Mouse (Mus musculus) hematopoietic stem cell, adult 5-6 weeks (primary cell): Measurements from ENCODE around the gene Clba1. TPM values are rescaled to one million over a fixed set of nuclear protein-coding genes. Genes with fewer than 3 reads are reported as not detected.

Experiments
- ATAC-seq, 2 experiments: fragments of 125-278 bp in 1 of 2; replicated peaks in 1 of 2; 2 replicates each; pipeline ENCODE4 v1.8.0; 2016 to 2017; ENCODE audit warnings: inconsistent platforms in 2 of 2, mild to moderate bottlenecking in 2 of 2, moderate number of reproducible peaks in 2 of 2, low read depth in 1 of 2, moderate TSS enrichment in 1 of 2; ENCODE audit not compliant: low FRiP score in 2 of 2, poor library complexity in 2 of 2, severe bottlenecking in 2 of 2, insufficient read depth in 1 of 2, low TSS enrichment in 1 of 2
- total RNA-seq: library from RNA; stranded (forward); fragments of 172-1452, 232-1000 nt; gene quantifications from 2 replicates; pipeline ENCODE4 v1.2.3, GENCODE M21; 2017

Clba1 gene
- 0.75 and 2.0 TPM in 2 replicates for total RNA-seq

DNA sequence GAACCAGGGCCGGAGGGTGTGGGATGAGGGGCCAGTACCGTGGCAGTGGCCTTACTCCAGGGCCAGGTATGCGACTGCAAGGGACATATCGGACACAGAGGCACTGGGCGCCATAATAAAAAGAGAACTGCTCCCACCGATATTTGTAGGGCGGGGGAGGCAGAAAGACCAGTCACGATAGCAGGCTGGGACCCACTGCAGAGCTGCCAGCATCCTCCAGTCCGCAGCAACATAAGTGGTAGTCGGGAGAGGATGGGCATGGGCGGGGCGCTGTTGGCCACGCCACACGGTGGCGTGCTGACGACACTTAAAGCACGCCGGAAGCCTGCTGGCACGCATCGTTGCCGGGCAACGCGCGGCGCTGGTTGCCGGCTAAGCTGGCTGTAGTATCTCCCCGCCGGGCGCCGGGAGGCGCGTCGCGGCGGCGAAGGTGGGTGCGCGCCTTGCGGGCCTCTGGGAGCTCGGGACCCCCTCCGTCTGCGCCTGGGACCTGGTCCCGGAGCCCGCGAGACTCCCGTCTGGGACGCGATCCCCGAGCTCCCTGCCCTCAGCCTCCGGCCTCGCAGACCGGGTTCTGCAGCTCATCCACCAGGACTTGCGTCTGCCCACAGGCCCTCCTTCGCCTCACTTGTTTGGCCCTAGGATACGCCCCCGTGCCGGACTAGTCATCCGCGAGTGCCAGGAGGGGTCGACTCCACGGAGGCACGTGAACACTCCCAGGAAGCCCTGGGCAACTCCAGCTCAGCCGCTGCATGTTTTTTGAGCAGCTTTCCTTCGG lies at the start of gene Clba1:
Gene Clba1, plus strand, starts transcription at position 351 of the 778 bp plus-strand sequence.
- ATAC-seq: peak; percentile 90 to 91

DNA sequence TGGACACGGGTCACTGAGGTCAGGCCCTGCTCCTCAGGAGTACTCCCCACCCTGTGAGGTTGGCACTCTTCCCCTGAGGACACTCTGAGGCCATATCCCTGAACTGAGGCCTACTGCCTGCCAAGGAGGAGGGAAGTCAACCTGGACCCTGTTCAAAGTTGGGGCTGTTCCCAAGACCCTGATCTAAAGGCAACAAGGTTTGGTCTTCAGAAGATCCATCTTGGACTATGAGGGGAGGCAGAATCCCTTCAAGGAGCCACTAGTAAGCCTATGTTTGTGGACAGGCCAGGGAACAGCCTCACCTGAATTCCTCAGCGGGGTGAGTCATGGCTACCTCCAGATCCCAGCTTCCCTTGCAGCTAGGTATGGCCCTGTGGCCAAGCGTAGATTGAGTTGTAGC lies 49.3 kb upstream of the Clba1 start:
- ATAC-seq: no peak

DNA sequence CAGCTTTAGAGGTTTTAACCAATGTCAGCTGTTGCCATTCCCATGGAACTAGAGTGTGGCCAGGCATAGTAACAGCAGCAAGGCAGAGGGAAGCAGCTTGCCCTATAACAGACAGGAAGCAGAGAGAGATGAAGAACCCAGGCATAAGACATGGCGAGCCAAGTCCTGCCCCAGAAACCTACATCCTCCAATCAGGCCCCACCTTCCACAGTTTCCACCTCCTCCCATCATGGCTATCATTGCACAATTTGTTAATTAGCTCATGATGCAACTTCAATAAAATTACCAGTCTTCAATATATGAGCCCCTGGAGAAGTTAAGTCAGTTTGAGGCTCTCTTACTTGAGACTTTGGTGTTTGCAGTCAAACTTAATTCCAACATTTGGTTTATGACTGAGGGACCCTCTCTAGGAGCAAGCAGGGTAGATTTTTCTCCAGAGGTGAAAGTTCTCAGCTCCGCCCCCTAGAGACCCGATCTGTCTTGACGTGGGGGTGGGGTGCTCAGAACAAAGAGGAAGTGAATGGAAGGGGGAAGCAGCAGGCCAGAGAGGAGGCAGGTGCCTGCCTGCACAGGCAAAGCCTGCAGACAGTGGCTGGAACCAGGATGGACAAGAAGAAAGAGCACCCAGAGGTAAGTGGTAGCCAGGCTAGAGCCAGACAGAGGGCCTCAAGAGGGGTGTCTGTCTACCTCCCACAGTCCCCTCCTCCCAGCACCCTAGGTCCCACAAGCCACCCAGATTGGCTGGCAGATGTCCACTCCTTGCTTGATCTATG lies 48.4 kb upstream of the Clba1 start, which contains the start of gene Pld4:
Gene Pld4, plus strand, starts transcription at position 502 of the 773 bp plus-strand sequence.
- peak; percentile 64 to 67 for ATAC-seq

DNA sequence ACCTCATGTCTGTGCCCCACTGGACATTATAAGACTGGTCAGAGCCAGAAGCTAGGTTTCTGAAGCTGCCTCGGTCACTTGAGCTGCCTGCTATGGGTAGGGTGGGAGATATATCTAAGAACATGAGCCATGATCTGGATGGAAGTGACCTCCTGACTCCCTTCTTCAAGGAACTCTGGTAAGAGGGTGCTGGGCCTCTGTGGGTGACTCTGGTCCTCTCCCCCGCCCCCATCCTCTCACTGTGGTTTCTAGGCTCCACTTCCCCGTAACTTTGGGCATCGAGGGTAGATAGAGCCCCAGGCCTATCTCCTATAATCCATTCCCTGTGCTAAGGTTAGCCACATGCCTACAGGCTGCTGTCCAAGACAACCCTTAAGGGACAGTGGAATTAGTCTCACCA lies 47.3 kb upstream of the Clba1 start:
- no peak for ATAC-seq

DNA sequence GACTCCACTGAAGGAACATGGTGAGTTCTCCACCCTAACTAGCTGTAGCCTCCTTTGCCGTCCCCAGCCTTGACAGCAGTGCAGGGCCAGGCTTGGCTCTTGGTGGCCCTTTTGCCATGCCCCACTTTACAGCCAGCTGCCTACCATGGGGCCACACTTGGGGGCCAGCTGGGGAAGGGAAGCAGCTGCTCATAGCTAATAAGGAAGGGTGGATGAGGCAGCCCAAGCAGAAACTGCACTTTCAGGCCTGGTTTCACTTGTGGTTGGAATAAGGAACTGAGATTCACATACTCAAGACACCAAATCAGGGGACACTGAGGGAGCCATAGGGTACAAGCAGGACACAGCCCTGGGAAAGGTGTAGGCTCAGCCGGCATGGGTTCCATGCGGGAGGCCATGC lies 46.7 kb upstream of the Clba1 start:
- ATAC-seq: peak; percentile 79 to 86

DNA sequence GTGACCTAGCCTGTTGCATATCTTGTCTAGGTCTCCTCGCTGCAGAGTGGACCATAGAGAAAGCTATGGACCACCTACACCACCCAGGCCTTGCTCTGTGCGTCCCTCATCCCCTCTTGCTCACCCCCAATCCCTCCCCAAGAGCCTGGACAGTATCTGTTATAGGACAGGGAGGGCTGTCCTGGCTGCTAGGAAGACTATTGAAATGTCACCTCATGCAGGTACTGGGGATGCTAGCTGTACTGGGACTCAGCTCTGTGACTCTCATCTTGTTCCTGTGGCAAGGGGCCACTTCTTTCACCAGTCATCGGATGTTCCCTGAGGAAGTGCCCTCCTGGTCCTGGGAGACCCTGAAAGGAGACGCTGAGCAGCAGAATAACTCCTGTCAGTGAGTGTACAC lies 45.6 kb upstream of the Clba1 start:
- ATAC-seq: no peak

DNA sequence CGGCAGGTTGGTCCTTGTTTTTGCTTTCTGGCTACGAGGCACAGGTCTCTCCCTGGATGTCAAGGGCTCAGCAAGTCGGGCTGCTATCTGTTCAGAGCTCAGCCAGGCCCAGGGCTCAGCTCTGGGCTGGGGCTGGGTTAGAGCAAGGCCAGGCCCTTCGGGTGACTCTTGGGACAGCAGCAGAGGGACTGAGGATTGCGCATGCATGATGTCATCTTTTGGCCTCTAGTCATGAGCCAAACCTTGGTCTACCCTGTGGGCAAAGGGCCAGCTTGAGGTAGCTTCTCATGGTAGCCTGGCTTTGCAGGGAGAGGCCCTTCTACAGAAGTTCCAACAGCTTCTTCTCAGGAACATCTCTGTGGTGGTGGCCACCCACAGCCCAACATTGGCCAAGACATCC lies 44.6 kb upstream of the Clba1 start:
- ATAC-seq: no peak

DNA sequence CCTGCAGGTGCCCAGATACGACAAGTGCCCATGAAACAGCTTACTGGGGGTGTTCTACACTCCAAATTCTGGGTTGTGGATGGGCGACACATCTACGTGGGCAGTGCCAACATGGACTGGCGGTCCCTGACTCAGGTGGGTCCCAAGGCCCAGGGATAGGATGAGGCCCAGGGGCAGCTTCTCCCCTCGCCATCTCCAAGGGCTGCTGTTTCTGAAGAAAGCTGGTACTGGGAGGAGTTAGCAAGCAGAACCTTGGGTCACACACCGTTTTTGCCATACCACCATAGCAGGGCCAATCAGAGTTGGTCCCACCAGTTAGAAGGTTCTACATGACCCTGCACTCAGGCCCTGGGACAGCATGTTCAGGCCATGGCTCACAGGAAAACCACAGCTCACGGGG lies 43.7 kb upstream of the Clba1 start:
- ATAC-seq: no peak

DNA sequence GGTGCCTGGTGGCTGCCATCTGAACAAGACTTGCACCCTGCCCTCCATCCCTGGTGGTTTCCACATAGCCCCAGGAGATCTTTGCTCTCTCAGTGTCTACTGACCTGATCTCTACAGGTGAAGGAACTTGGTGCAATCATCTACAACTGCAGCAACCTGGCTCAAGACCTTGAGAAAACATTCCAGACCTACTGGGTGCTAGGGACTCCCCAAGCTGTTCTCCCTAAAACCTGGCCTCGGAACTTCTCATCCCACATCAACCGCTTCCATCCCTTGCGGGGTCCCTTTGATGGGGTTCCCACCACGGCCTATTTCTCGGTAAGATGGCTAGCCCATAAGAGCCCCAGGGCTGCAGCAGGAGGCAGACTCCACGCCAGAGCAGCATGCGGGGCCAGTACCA lies 42.2 kb upstream of the Clba1 start:
- no peak for ATAC-seq

DNA sequence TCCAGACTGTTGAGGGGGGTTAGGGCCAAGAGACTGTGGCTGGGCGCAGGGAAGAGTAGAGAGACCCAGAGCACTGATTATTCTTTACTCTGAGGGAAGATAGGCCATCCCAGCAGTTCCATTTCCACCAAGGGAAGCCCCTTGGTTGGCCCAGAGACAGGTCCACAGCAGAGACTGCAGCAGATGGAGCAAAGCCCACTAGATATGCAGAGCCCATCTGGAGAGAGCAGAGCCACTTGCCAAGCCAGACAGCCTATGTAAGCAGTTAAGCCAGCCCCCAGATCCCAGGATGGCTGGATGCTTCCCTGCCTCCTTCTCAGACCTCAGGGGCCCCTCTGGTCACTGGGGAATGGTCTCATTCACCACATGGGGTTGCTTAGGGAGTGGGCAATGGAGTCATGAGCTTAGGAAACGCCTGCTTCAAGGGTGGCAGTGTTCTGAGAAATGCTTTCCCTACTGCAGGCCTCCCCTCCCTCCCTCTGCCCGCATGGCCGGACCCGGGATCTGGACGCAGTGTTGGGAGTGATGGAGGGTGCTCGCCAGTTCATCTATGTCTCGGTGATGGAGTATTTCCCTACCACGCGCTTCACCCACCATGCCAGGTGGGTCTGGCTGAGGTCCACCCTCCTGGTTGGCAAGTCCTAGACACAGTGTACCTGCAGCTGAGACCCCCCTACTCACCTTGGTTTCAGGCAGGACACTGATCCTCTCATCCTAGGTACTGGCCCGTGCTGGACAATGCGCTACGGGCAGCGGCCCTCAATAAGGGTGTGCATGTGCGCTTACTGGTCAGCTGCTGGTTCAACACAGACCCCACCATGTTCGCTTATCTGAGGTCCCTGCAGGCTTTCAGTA lies 41.5 kb upstream of the Clba1 start:
- ATAC-seq: no peak

DNA sequence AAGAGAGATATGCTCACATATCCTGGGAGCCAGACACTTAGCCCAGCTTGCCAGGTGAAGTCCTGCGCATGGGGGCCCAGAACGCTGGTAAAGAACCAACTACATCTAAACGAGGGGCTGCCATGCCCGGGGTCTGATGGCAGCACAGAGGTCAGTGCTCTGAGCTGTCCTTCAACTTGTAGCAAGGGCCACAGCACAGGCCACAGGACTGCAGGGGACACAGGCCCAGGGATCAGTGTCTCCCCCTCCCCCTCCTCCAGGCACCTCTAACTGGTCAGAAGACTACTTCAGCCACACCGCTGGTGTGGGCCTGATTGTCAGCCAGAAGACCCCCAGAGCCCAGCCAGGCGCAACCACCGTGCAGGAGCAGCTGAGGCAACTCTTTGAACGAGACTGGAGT lies 40.6 kb upstream of the Clba1 start:
- no peak for ATAC-seq

DNA sequence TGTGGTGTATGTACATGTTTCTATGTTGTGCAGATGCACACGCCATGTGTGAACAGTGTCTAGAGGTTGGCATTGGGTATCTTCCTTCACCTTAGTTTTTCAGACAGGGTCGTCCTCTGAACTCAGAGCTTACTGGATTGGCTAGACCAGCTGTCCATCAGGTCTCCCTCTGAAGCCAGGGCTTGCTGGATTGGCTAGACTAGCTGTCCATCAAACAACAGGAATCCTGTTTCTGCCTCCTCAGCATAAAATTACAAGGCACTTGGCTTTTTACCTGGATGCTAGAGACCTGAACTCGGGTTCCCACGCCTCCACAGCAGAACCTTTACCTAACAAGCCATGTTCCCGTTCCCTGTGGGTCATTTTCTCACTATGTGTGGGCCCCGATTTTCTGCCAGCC lies 39.7 kb upstream of the Clba1 start:
- ATAC-seq: no peak

DNA sequence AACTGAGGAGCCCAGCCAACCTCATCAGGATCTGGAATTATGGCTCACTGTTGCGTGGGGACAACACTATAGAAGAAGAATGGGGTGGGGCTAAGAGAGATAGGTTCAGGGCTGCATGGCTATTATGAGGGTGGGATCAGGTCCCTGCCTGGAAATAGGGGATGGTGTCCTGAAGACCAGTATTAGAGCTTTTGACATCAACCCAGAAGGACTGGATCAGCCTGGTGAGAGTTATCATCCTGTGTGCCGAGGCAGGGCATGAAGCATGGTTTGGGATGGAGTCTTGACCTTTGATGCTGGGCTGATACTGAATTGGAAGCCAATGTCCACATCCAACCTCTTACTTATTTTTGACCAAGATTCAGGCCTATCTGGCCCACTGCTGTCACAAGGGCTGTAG lies 39.0 kb upstream of the Clba1 start:
- no peak for ATAC-seq

DNA sequence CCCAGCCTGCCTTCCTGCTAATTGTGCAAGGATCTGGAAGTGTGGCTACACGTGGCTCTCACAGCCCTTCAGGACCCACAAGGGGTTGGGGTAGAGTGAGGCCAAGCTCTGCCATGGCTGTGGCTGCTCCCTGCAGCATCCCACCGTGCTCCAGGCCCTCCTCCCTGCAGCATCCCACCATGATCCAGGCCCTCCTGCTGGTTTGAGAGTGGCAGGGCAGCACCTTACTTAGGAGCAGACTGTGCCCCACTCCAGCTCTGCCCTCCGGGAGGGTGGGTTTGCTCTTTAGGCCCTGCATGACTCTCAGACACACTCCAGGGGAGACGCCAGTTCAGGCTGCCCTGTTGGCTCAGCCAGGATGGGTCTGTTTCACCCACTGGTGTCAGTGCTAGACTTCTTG lies 38.3 kb upstream of the Clba1 start:
- ATAC-seq: no peak

DNA sequence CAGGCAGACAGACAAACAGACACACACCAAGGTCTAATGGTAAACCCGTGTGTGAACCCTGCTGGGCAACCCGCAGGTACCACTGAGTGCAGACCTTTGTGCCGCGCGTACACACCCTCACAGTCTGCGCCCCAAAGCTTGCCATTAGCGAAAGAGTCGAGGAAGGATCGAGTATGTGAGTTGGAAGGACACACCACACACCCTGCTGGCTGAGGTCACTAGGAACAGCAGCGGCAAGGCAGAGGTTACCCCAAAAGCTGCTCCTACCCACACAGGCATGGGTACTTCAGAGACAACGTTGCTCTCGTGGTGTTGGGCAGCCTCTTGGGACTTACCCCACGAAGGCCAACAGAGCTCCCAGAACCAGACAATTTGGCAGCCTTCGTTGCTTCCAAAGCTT lies 36.4 kb upstream of the Clba1 start:
- no peak for ATAC-seq

DNA sequence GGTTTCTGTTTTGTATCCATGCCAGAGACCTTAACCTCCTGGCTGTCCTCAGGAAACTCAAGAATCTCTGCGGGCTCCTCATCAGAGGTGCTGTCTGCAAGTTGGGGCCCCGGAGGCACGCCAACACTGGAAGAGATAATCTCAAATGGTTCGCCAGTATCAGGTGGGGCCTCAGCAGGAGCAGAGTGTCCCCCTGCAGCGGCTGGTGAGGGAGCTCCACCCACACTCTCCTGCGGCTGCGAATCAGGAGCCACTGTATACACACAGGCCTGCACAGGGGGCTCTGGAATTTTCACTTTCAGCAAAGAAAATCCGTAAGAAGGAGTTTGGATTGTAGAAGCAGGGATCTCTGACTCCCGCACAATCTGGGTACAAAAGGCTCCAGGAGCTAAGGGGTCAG lies 35.4 kb upstream of the Clba1 start:
- ATAC-seq: no peak

DNA sequence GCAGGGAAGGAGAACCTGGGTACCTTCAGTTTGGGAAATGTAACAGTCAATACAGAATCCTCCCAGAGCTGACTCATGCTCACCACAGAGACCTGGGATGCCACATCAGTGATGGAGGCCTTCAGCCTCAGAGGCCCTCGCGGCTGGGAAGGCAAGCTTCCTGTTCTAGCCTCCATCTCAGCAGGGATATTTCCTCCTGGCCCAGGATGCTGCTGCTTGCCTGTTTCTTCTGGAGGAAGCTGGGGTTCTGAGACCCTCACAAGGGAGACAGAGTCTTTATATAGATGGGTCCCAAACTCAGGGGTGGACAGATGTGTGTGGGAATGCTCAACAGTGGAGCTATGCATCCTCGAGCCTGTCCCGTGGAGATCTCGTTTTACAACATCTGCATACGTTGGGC lies 34.7 kb upstream of the Clba1 start:
- no peak for ATAC-seq

DNA sequence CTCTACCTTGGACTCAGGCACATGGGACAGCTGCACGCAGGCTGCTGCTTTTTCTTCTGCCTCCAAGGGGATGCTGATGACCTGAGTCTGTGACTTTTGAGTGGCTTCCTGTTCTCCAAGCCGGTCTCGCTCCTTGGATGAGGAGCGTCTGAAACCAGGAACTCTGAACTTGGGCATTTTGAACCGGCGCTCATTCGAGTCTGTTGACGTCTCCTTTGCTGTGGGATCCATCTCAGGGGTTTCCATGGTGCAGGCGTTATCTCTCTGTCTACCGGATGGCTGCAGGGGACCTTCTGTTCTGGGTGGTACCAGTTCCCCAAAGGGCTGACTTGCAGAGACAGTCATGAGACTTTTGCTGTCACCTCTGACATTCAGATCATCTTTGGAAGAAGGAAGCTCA lies 34.3 kb upstream of the Clba1 start:
- no peak for ATAC-seq
